Mouse (Mus musculus) thymus, adult 2 months (tissue): ENCODE results near the gene Ikzf3.

ENCODE experiments used
- CTCF ChIP-seq: fragments of 200-500 bp; IDR thresholded peaks from 2 replicates; pipeline ENCODE4 v1.5.1; 2012; ENCODE audit warnings: mild to moderate bottlenecking, control low read depth, low read length, moderate library complexity, borderline replicate concordance; ENCODE audit not compliant: control insufficient read depth, poor library complexity, insufficient read depth; ENCODE audit errors: extremely low read depth
- POLR2A ChIP-seq: fragments of 200-500 bp; IDR thresholded peaks from 2 replicates; pipeline ENCODE4 v1.6.1; 2012; ENCODE audit warnings: mild to moderate bottlenecking, low read length, control low read depth, moderate library complexity; ENCODE audit not compliant: control insufficient read depth, poor library complexity, insufficient read depth; ENCODE audit errors: extremely low read depth

- TF ChIP-seq CTCF (no peak), POLR2A (no peak)
These were observed 70.9 kb downstream of the Ikzf3 start for GRCm38 (mm10) chr11:98474967-98475366.
